In genomic region chr9:99164664-99165226, GRCm38 (mm10) we compare ENCODE assay signal across 9 mouse cellular contexts. TPM values are rescaled to one million over a fixed set of nuclear protein-coding genes. Genes with fewer than 3 reads are reported as not detected.
DNase-seq lines count a peak whose midpoint lies in the region; ATAC-seq and TF ChIP-seq lines count a peak whose summit lies in the region.
"Had no signal": no experiment of that assay in that cellular context is flagged by ENCODE, and none has a peak within 500 bp of the region (broad histone marks: within the 10 kb centered on the region; RNA-seq: fewer than 3 reads in every experiment).

No protein-coding gene starts in this region.

- no peaks in the 10 kb centered on the region for H3K9me3 ChIP-seq in kidney, postnatal 0 days (replicated peaks; ENCODE audit: low read length)
- no peaks in the 10 kb centered on the region for H3K9me3 ChIP-seq in embryonic facial prominence, embryonic 15.5 days (replicated peaks)

- no peaks in the 10 kb centered on the region for H3K27me3 ChIP-seq in kidney, postnatal 0 days (ENCODE audit: insufficient read depth, low read length)
- no peaks in the 10 kb centered on the region for H3K27me3 ChIP-seq in embryonic facial prominence, embryonic 15.5 days

- H3K4me2 ChIP-seq in kidney, postnatal 0 days (ENCODE audit: low read length): no peak overlapping the region
- no peak overlapping the region for H3K4me2 ChIP-seq in embryonic facial prominence, embryonic 15.5 days (replicated peaks)

- no peak overlapping the region for H3K9ac ChIP-seq in kidney, postnatal 0 days (ENCODE audit: low read depth, low read length)
- no peak overlapping the region for H3K9ac ChIP-seq in embryonic facial prominence, embryonic 15.5 days

- H3K4me1 ChIP-seq in kidney, postnatal 0 days (replicated peaks; ENCODE audit: insufficient read depth, low read length): no peaks in the 10 kb centered on the region
- peaks cover 26% of the 10 kb centered on the region for H3K4me1 ChIP-seq in embryonic facial prominence, embryonic 15.5 days

- no peak for ATAC-seq in kidney, postnatal 0 days (replicated peaks; ENCODE audit: low FRiP score, low read depth)
- ATAC-seq in embryonic facial prominence, embryonic 15.5 days (ENCODE audit: insufficient number of reproducible peaks, low FRiP score, low TSS enrichment, low read depth): no peak

- H3K4me3 ChIP-seq in kidney, postnatal 0 days (replicated peaks; ENCODE audit: low read depth, low read length): no peak overlapping the region
- no peak overlapping the region for H3K4me3 ChIP-seq in embryonic facial prominence, embryonic 15.5 days (replicated peaks)

- no peaks in the 10 kb centered on the region for H3K36me3 ChIP-seq in kidney, postnatal 0 days (ENCODE audit: insufficient read depth, low read length)
- H3K36me3 ChIP-seq in embryonic facial prominence, embryonic 15.5 days: no peaks in the 10 kb centered on the region

- no peak for TF ChIP-seq CTCF in kidney, postnatal 0 days (IDR thresholded peaks at IDR 0.05; ENCODE audit: low read depth)

- peak; percentile 47 for DNase-seq in kidney, postnatal 0 days (ENCODE audit: low spot score)
- no peak for DNase-seq in kidney, postnatal 36 days
- peak; percentile 53 for DNase-seq in urinary bladder, postnatal 14 days (ENCODE audit: low spot score)
- DNase-seq in urinary bladder, postnatal 25 days (ENCODE audit: low spot score): no peak
- no peak for DNase-seq in frontal cortex, postnatal 14 days (ENCODE audit: low spot score in 2 of 2)
- no peak for DNase-seq in adipocyte (ENCODE audit: low spot score)
- DNase-seq: adrenal gland, postnatal 36 days; thymus, adult 18-20 months had no signal

- H3K27ac ChIP-seq in kidney, postnatal 0 days: no peak overlapping the region
- peak overlapping the region; percentile 39; the same call in 1 of the 2 replicates for H3K27ac ChIP-seq in embryonic facial prominence, embryonic 15.5 days (replicated peaks)

- WGBS in kidney, postnatal 0 days: 26% methylated on average over 3 of the region's 3 CpGs
- 27% methylated on average over 3 of the region's 3 CpGs for WGBS in embryonic facial prominence, embryonic 15.5 days

RNA-seq across cellular contexts. Expression of gene Pik3cb, which starts 24.3 kb away (rescaled TPM):
- 1.3 and 1.9 TPM in 2 replicates for polyA plus RNA-seq in kidney, postnatal 0 days (2015; fragmentation: Nextera tagmentation; extraction: Ambion mirVana)
- 1.3 and 1.6 TPM in 2 replicates for polyA plus RNA-seq in embryonic facial prominence, embryonic 15.5 days (2015; fragmentation: Nextera tagmentation; extraction: Ambion mirVana)

Comparison
In these comparisons a context has a peak if more than half of its experiments do, and no peak if none do; other contexts are left out.
1. DNase-seq: peak in kidney, postnatal 0 days (single experiment) and urinary bladder, postnatal 14 days (single experiment); none in kidney, postnatal 36 days (0 of 2), urinary bladder, postnatal 25 days (single experiment), frontal cortex, postnatal 14 days (0 of 2) and adipocyte (single experiment).